Mouse (Mus musculus) adrenal gland, adult 18-20 months (tissue): ENCODE data around the gene Kcnj6. TPM values are rescaled to one million over a fixed set of nuclear protein-coding genes. Genes with fewer than 3 reads are reported as not detected.

ENCODE experiments used
- DNase-seq, 2 experiments: peaks; one replicate each; pipeline ENCODE4 v3.0.0; 2021 to 2022; ENCODE audit warnings: low spot score in 2 of 2
- long read RNA-seq, 2 experiments: library from polyadenylated mRNA; stranded (forward); transcript quantifications; one replicate each; pipeline ENCODE4 v2.0.0; 2021
- total RNA-seq, 2 experiments: library from RNA; stranded (reverse); gene quantifications; 1 replicate in 1 of 2; 2 replicates in 1 of 2; pipeline ENCODE4 v1.2.3; 2021

Kcnj6 gene
- 1 to 10 TPM in 1 of 2 experiments, under 1 TPM in 1; 0.93 to 1.2 TPM for total RNA-seq
- long read RNA-seq, experiment 1: 0 reads
- long read RNA-seq, experiment 2: 0 reads

- DNase-seq: no peak
Measured at GRCm38 (mm10) chr16:94997340-94997849, at the start of gene Kcnj6. TSS of gene Kcnj6 (minus strand) at chr16:94997701.

DNA sequence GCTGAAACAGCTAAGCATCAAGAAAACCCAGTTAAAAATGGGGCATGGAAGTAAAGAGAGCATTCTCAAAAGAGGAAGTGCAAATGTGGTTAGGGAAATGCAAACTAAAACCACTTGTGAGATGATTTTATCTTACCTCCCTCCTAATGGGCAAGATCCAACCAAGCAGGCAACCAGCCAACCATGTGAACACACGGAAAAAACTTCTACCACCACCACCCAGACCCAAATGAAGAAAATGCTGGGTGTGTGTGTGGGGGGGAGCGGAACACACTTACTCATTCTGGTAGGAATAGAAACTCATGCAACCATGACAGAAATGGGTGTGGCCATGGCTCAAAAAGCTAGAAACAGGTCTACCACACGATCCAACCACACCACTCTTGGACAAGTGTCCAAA, 12.4 kb upstream of the Kcnj6 start:
- no peak for DNase-seq

- no peak for DNase-seq
Measured at GRCm38 (mm10) chr16:95004599-95004998, 7.1 kb upstream of the Kcnj6 start.

- DNase-seq: no peak
Measured at GRCm38 (mm10) chr16:94999551-94999950, 2.0 kb upstream of the Kcnj6 start.

DNA sequence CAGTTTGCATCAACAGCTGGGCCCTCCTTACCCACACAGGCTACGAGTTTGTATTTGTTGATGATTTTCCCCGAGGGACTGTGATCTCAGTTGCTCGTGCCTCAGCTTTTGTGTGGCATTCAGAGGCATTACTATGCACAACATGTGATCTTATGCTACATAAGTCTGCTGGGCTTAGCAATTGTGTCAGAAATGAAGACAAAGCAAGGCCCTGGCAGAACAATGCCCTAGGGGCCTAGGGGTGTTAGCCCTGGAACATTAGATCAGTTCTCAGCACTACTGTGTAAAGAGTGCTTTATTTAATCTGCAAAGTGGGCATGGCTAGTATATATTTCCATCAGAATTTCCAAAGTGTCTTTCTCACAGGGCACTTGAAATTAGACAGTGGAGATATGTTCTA, 1.5 kb upstream of the Kcnj6 start:
- DNase-seq: no peak

DNA sequence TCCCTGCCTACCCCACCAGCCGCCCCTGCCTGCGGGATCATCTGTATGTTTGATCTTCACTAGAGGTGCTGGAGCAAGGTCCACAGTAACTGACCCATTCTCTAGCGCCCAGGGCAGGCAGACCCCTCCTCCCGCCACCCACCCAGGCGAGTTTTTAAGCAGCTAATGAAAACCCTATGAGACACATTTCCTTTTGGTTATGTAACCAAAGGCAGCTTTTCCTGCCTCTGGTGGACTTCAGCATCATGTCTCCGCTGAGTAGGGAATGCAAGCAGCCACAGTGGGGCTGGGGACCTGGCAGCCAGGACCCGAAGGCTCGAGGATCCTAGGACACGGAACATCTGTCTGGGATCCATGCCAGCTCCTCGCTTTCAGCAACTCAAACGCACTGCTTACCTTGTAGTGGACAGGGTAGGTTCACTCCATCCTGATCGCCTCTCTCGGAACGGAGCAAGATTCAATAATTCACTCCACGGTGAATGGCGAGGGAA, 665 bp downstream of the Kcnj6 start:
- DNase-seq: no peak

GRCm38 (mm10) chr16:94995542-94996131, 1.9 kb downstream of the Kcnj6 start:
- DNase-seq: no peak

DNA sequence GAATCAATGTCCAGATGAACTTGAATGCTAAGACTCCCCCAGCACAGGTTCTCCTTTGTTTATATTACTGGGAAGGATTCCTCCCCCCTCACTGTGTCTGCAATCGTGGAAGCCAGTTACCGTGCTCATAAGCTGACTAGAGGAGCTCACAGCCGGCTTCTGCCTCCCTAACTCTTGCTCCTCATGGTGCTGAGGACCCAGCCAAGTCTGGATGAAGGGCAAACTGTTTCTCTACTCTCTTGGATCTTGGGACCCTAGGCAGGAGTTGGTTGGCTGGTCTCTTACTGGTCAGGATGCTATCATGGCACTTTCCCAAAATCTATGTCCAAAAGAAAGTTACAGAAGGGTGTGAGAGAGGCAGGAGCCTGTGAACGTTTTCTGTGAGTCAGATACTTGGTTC, 2.6 kb downstream of the Kcnj6 start:
- DNase-seq: no peak

GRCm38 (mm10) chr16:94994148-94994547, 3.4 kb downstream of the Kcnj6 start:
- DNase-seq: no peak

GRCm38 (mm10) chr16:94990114-94990513, 7.4 kb downstream of the Kcnj6 start:
- no peak for DNase-seq

- no peak for DNase-seq
Measured at GRCm38 (mm10) chr16:94986731-94987130, 10.8 kb downstream of the Kcnj6 start.

- no peak for DNase-seq
Measured at GRCm38 (mm10) chr16:94984263-94984662, 13.2 kb downstream of the Kcnj6 start.

GRCm38 (mm10) chr16:94980374-94980773, 17.1 kb downstream of the Kcnj6 start:
- no peak for DNase-seq

DNA sequence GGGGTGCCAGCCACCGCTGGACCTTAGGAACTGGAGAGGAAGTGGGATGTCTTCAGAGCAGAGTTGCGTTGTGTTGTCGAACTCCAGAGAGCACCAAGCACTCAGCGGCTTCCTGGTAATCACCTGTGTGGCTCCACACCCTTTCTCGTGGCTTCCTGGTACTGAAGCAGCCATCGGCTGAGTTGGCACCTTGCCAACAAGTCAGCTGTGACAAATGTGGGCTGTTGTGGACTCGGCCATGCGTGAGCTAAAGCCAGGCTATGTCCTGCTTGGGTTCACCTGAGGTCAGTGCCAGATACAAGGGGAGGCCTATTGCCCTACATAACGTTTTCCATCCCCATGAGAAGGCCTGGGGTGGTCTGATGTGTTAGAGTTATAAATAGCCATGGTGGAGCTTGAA, 18.0 kb downstream of the Kcnj6 start:
- no peak for DNase-seq

DNA sequence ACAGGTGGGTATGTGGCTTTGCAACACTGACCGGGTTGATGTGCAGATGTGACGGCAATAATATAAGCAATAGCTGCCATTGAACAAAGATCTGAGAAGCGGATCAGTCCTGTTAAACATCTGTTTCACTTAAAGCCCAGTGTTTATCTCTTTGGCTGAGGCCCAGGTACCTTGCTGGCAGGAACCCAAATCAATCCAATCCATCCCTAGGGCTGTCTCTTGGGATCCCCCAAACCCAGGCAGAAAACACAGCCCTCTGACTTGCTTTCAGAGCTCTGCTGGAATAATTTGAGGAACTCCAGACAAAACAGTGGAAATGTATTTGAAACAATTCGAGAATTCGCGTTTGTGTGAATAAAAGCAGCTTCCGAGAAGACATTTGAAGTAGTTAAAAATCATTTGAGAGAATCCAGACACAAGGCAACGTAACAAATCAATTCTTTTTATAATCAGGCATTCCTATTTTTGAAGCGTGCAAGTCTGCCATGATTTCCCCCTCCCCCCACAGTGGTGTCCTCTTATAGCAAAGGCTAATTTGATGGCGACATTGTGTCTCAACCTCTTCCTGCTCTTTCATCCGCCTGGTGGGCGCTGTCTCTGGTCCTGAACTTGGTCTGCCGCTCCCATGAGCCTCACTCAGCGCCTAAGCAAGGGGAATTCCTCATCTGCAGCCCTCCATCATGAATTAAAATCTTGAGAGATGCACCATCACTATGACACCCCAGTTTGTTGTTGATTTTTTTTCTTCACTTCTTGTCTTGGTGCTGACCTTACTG, 25.2 kb downstream of the Kcnj6 start:
- DNase-seq: no peak

DNA sequence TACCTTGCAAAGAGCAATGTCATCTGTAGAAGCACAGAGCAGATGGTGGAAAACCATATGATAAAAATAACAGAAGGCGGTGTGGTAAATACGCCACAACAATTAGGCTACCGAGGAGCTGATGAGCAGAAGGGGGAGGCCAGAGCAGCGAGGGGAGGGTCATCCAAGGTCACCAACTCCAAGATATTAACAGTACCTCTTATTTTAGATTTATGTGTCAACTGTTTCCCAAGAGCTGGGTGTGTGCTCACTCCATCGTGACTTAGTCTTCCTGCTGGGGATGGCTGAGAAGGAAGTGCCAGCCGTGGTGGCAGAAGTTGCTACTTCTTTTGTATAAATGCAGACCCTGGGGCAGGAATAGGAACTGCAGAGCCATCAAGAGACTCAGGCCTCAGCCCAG, 28.6 kb downstream of the Kcnj6 start:
- DNase-seq: no peak

DNA sequence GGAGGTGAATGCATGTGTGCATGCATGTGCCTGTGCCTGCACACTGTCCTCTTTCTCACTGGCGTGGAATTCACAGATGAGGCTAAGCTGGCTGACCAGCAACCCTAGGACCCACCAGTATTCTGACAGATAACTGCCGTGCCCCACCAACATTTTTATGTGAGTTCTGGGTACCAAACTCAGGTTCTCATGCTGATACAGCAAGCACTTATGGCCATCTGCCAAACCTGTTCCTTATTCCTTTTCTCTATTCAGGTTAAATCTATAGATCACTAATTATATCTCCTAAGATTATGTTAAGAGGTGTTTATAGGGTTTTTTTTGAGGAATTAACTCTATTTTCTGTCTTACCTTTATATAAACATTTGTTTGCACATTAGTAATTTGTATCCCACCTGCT, 29.0 kb downstream of the Kcnj6 start:
- no peak for DNase-seq

DNA sequence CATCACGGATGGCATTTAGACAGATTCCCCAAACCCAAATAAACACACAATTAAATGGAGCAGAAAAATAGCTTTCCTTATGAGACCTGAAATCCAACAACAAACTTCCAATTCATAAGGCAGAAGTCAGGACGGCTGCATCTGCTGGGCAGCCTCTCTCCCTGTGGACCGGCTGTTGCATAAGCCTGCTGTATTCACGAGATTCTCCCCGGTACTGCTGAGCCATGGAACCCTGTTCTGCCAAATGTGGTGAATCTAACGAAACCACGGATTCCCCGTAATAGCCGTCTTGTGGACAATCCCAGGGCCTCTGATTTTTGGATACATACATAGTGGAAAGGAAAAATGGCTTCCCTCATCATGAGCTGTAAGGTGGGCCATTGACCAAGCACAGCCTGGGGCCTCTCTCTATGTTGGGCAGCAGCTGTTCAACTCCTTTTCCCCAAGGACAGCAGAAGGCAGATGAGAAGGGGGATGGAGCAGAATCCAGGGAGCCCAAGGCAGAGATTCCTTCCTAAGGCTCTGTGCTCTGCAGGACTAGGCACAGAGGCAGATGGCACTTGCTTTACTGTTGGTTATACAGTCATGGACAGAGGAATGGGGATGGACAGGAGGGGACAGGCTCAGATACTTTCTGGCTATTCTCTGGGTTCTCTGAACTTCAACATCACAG, 40.2 kb downstream of the Kcnj6 start:
- no peak for DNase-seq

DNA sequence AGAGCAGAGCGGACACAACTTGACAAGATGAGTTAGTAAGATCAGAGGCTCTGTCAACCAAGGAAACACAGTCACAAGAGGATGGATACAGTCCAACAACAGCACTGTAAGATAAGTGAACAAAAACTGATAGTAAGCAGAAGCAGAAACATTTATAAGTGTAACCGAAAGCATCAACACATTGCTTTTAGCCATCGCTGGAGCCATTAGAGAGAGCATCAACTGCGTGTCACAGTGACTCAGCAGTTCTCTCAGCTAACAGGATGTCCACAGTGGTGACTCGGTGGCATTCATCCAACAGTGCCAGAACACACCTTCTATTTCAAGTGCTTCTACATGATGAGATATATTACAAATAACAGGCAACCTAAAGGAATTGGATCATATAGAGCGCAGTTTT, 41.1 kb downstream of the Kcnj6 start:
- DNase-seq: no peak

GRCm38 (mm10) chr16:94953294-94953693, 44.2 kb downstream of the Kcnj6 start:
- no peak for DNase-seq

DNA sequence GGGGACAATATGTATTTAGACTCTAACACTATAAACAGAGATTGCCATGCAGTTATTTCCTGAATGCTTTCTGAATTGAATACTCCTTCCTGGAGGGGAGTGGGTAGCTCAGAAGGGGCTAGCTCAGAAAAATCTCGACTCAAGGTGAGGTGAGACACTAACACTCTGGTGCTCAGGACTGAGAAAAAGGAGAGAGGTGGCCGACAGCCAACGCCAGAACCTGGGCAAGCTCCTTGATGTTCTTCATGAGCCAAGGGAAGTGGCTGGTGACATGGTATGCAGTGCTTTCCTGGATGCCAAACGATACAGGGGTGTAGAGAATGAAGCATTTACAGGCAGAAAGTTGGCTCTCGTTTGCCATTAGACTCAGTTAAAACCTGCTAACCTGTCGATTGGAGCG, 48.3 kb downstream of the Kcnj6 start:
- no peak for DNase-seq

GRCm38 (mm10) chr16:94946848-94947247, 50.7 kb downstream of the Kcnj6 start:
- DNase-seq: no peak
